Mouse (Mus musculus) Patski (cell line): ENCODE measurements around the gene Spata31d1b. TPM values are rescaled to one million over a fixed set of nuclear protein-coding genes. Genes with fewer than 3 reads are reported as not detected.

ENCODE experiments used
- ATAC-seq: fragments of 100-300 bp; one replicate; pipeline ENCODE4 v1.8.0; 2021
- CTCF ChIA-PET: fragments of 350-600 bp; sonication (Branson Sonifier 250); formaldehyde crosslinking; loops from one replicate; lab custom pipeline; 2022; ENCODE audit warnings: inconsistent platforms; lab: Charles Lee
- POLR2A ChIA-PET: fragments of 350-600 bp; sonication (Branson Sonifier 250); formaldehyde crosslinking; loops from one replicate; lab custom pipeline; 2022; ENCODE audit warnings: antibody characterized with exemption, inconsistent platforms; lab: Charles Lee
- DNase-seq: peaks from one replicate; pipeline ENCODE4 v3.0.0-alpha.2; 2011; ENCODE audit warnings: low read depth, low spot score
- H3K27me3 ChIP-seq: fragments of 371-371 bp; one replicate; pipeline ENCODE4 v1.5.1; 2021
- CTCF ChIP-seq: fragments of 100-300 bp; IDR thresholded peaks from one replicate; pipeline ENCODE4 v1.5.1; 2021
- in situ Hi-C: fragments of 300-500 bp; cut with MboI; formaldehyde crosslinking; loops from 3 replicates; pipeline ENCODE4 v1.11.1; 2018; ENCODE audit warnings: low pct_unique_long_range_greater_than_20kb, mixed read lengths
- polyA plus RNA-seq: library from polyadenylated mRNA; unstranded; gene quantifications from one replicate; pipeline ENCODE4 v1.2.3, GENCODE M21; 2021

The Spata31d1b gene
- polyA plus RNA-seq, 1 experiment from 2014 or later, result not detected

DNA sequence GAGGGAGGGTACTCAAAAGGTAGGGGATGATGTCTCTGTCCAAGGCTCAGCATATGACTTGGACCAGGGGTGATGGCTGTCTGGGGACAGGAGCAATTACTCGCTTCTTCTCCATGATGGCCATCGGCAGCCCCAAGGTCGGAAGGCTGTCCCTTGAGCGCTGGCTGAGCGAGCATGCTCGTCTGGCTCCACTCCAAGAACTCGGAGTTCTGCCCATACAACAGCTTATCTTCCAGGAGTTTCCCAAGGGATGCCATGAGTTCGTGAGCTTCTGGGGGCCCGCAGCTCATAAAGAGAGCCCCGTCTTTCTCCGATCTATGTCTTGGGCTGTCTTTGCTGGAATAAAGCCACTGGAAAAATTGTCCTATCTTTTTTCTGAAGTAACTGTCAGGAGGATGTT, 29.0 kb downstream of the Spata31d1b start:
- H3K27me3 ChIP-seq, result no peaks in the 10 kb centered on the region
- ATAC-seq (no peak), DNase-seq (no peak)
- ChIA-PET POLR2A (no interaction called here), CTCF (interaction anchor here (1.2 to 1.6 kb wide), 2 partner anchors 9 to 12 kb away, joined by 5 read pairs; partner anchors contain the start of gene Spata31d1d)
- in situ Hi-C loops, result no loop called here
- TF ChIP-seq CTCF, result no peak

- no peak for DNase-seq
- in situ Hi-C loops, result no loop called here
- ATAC-seq, result no peak
- POLR2A ChIA-PET, result no interaction called here
- no peaks in the 10 kb centered on the region for H3K27me3 ChIP-seq
- CTCF ChIA-PET, result interaction anchor here (1.6 kb wide), 1 partner anchor 12 kb away, joined by 5 read pairs; no protein-coding TSS in a partner anchor
- no peak for TF ChIP-seq CTCF
Measured at GRCm38 (mm10) chr13:59741697-59742096, 29.6 kb downstream of the Spata31d1b start.

DNA sequence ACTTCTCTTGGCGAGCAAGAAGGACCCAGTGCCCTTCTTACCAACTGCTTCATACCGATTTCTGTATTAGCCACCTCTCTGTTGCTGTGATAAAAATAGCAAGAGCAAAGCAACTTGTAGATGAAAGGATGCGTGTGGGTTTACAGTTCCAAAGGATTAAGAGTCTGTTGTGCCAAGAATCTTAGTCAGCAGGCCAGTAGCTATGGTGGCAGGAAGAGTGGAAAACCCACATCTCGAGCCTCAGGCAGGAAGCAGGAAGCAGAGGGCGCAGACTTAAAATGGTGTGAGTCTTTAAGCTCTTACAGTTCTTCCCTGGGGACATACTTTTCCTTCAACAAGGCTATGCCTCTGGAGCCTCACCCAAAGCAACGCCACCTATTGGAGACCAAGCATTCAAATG, 33.4 kb downstream of the Spata31d1b start:
- in situ Hi-C loops, result no loop called here
- no peaks in the 10 kb centered on the region for H3K27me3 ChIP-seq
- ATAC-seq, result no peak
- DNase-seq, result no peak
- CTCF ChIA-PET, result interaction anchor here (3.4 kb wide), 1 partner anchor 17 kb away, joined by 14 read pairs; no protein-coding TSS in a partner anchor
- TF ChIP-seq CTCF, result no peak
- POLR2A ChIA-PET, result interaction anchor here (1.0 kb wide), 1 partner anchor 12 kb away, joined by 4 read pairs; no protein-coding TSS in a partner anchor

DNA sequence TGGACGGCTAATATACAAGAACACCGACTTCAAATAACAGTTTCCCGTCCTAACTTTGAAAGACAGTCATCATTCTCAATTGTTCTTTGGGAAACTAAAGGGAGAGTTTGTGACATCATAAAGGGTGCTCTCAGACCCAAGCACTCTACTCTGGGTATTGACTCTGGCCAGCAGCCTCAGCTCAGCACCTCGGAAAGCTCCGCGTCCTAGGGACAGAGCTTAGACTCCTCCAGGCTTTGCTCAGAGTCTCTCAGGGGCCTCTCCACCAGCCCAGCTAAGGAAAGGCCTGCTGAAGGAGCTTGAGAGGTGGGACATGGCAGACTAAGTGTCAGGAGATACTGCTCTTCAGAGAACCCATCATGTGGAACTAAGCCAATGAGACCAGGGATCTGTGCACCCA, 34.1 kb downstream of the Spata31d1b start:
- no peaks in the 10 kb centered on the region for H3K27me3 ChIP-seq
- no peak for DNase-seq
- no peak for TF ChIP-seq CTCF
- ATAC-seq, result no peak
- in situ Hi-C loops, result no loop called here
- POLR2A ChIA-PET, result no interaction called here
- CTCF ChIA-PET, result interaction anchor here (3.4 kb wide), 1 partner anchor 18 kb away, joined by 14 read pairs; no protein-coding TSS in a partner anchor

DNA sequence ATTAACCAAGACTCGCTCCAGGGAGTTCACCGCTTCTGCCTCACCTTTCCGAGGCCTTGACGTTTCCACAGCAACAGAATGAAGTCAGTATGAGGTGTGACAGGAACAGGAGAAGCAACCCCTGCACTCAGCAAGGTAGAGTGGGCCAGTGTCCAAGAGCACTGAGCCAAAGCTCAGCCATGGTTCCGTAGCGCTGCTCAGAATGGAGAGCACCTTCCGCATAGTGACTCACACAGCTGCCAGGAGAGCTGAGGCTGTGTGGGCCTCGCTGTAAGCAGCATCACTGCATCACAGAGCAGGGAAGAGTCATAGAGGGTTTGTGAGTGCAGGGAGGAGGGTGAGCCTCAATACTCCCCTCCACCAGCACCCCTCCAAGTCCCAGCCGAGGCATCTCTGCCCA, 34.6 kb downstream of the Spata31d1b start, which contains the start of gene 1700014D04Rik:
1700014D04Rik (minus strand) TSS at position 42 of the 400 bp plus-strand sequence.
- in situ Hi-C loops, result no loop called here
- ChIA-PET POLR2A (no interaction called here), CTCF (interaction anchor here (3.4 kb wide), 1 partner anchor 18 kb away, joined by 14 read pairs; no protein-coding TSS in a partner anchor)
- DNase-seq (no peak), ATAC-seq (peak; percentile 87)
- TF ChIP-seq CTCF, result no peak
- no peaks in the 10 kb centered on the region for H3K27me3 ChIP-seq

DNA sequence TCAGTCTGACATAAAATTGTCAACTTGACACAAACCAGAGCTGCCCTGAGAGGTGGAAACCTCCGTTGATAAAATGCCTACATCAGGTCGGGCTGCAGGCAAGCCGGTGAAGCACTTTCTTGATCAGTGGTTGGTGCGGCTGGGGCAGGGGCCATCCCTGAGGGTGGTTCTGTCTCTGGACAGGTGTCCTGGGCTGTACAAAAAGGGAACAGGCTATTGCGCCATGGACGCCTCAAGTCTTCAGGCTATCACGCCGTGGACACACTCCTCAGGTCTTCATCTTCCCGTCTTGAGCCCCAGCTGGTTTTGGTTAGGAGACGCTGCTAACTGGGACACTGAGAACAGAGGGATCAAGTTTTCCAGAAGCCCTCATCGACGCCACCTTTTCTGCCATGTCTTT, 38.2 kb downstream of the Spata31d1b start:
- no peak for ATAC-seq
- no peaks in the 10 kb centered on the region for H3K27me3 ChIP-seq
- no peak for DNase-seq
- CTCF ChIA-PET, result no interaction called here
- in situ Hi-C loops, result no loop called here
- POLR2A ChIA-PET, result interaction anchor here (0.7 kb wide), 1 partner anchor 999 kb away, joined by 4 read pairs; no protein-coding TSS in a partner anchor
- TF ChIP-seq CTCF, result no peak

GRCm38 (mm10) chr13:59756906-59757305, 44.8 kb downstream of the Spata31d1b start:
- TF ChIP-seq CTCF, result no peak
- H3K27me3 ChIP-seq, result no peaks in the 10 kb centered on the region
- ATAC-seq (no peak), DNase-seq (no peak)
- CTCF ChIA-PET, result interaction anchor here (0.7 to 1.8 kb wide), 3 partner anchors 9 to 555 kb away, joined by 3 to 5 read pairs (median 5); no protein-coding TSS in a partner anchor
- POLR2A ChIA-PET, result interaction anchor here (0.7 to 1.4 kb wide), 3 partner anchors 9 to 29 kb away, joined by 3 to 4 read pairs (median 3); no protein-coding TSS in a partner anchor
- in situ Hi-C loops, result no loop called here

- H3K27me3 ChIP-seq, result no peaks in the 10 kb centered on the region
- in situ Hi-C loops, result no loop called here
- ATAC-seq (no peak), DNase-seq (no peak)
- TF ChIP-seq CTCF, result no peak
- ChIA-PET CTCF (interaction anchor here (1.6 kb wide), 1 partner anchor 29 kb away, joined by 3 read pairs; no protein-coding TSS in a partner anchor), POLR2A (no interaction called here)
Measured at GRCm38 (mm10) chr13:59762791-59763190, 50.7 kb downstream of the Spata31d1b start.

GRCm38 (mm10) chr13:59766786-59767515, 54.9 kb downstream of the Spata31d1b start:
- no peak for TF ChIP-seq CTCF
- ChIA-PET CTCF (interaction anchor here (1.5 to 2.0 kb wide), 2 partner anchors 9 to 23 kb away, joined by 4 to 5 read pairs; no protein-coding TSS in a partner anchor), POLR2A (interaction anchor here (0.6 to 1.4 kb wide), 4 partner anchors 10 to 57 kb away, joined by 3 read pairs; no protein-coding TSS in a partner anchor)
- ATAC-seq, result no peak
- in situ Hi-C loops, result no loop called here
- no peak for DNase-seq
- H3K27me3 ChIP-seq, result no peaks in the 10 kb centered on the region

DNA sequence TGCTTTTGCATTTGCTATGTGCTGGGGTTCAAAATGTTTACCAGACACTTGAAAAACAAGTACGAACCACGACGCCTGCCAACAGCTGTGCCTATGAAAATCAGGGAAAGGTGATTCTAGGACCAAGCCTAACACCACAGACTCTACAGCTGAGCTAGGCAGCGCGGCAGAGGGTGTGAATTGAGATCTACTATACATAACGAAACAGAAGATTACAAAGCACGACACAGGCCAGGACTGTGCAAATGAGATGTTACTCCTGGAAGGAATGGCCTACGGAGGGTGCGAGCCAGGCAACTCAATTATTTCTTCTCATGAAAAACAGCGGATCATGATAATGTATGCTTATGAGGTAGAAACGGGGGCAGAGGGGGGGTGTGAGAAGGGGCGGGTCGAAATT, 56.4 kb downstream of the Spata31d1b start:
- DNase-seq (no peak), ATAC-seq (no peak)
- no peak for TF ChIP-seq CTCF
- in situ Hi-C loops, result no loop called here
- H3K27me3 ChIP-seq, result no peaks in the 10 kb centered on the region
- ChIA-PET POLR2A (interaction anchor here (0.7 to 1.4 kb wide), 2 partner anchors 43 to 175 kb away, joined by 3 read pairs; no protein-coding TSS in a partner anchor), CTCF (interaction anchor here (1.5 kb wide), 1 partner anchor 25 kb away, joined by 4 read pairs; no protein-coding TSS in a partner anchor)

Other genes with a start within 250 kb of the Spata31d1b start
- gene Agtpbp1, start 127.1 kb upstream of the Spata31d1b start, polyA plus RNA-seq, result 39.6 TPM
- 75.0 TPM for gene Naa35, start 127.0 kb upstream of the Spata31d1b start, polyA plus RNA-seq
- gene Golm1, start 36.5 kb upstream of the Spata31d1b start, polyA plus RNA-seq, result 290 TPM
- not detected for gene 4921517D22Rik, start 18.2 kb upstream of the Spata31d1b start, polyA plus RNA-seq
- gene Spata31d1a, start 2.0 kb upstream of the Spata31d1b start, polyA plus RNA-seq, result 0.01 TPM
- not detected for gene Spata31d1d, start 19.5 kb downstream of the Spata31d1b start, polyA plus RNA-seq
- 0.12 TPM for gene 1700014D04Rik, start 34.5 kb downstream of the Spata31d1b start, polyA plus RNA-seq
- 89.7 TPM for gene Isca1, start 57.5 kb downstream of the Spata31d1b start, polyA plus RNA-seq
- 0.22 TPM for gene Gm49354, start 70.0 kb downstream of the Spata31d1b start, polyA plus RNA-seq
- gene Tut7, start 110.9 kb downstream of the Spata31d1b start, polyA plus RNA-seq, result 59.7 TPM